Mouse (Mus musculus) myocyte (in vitro differentiated cells): ENCODE measurements around the gene Actn4.

ENCODE experiments used
- CEBPB ChIP-seq: IDR thresholded peaks from 2 replicates; pipeline ENCODE4 v1.6.1; 2011; ENCODE audit warnings: mild to moderate bottlenecking, moderate library complexity; ENCODE audit not compliant: poor library complexity, insufficient read depth, severe bottlenecking
- E2F4 ChIP-seq: IDR thresholded peaks from one replicate; pipeline ENCODE4 v1.6.1; 2011; ENCODE audit warnings: mild to moderate bottlenecking, control low read depth, moderate library complexity; ENCODE audit not compliant: insufficient read depth
- MAX ChIP-seq: IDR thresholded peaks from one replicate; pipeline ENCODE4 v1.6.1; 2011; ENCODE audit warnings: low read depth, mild to moderate bottlenecking, control low read depth
- MYOD1 ChIP-seq, 3 experiments: IDR thresholded peaks; one replicate each; pipeline ENCODE4 v1.6.1; 2011; ENCODE audit warnings: control low read depth in 2 of 3, low read depth in 2 of 3, mild to moderate bottlenecking in 2 of 3, moderate library complexity in 1 of 3; ENCODE audit not compliant: insufficient read length in 2 of 3, control insufficient read depth in 1 of 3
- MYOG ChIP-seq, 3 experiments: IDR thresholded peaks; one replicate each; pipeline ENCODE4 v1.6.1; 2011; ENCODE audit warnings: control low read depth in 2 of 3, low read depth in 2 of 3, mild to moderate bottlenecking in 2 of 3; ENCODE audit not compliant: insufficient read length in 2 of 3, control insufficient read depth in 1 of 3, insufficient read depth in 1 of 3
- POLR2A ChIP-seq: IDR thresholded peaks from one replicate; pipeline ENCODE4 v1.6.1; 2011; ENCODE audit warnings: low read depth, mild to moderate bottlenecking, control low read depth, moderate library complexity; ENCODE audit not compliant: insufficient read length
- POLR2AphosphoS2 ChIP-seq: IDR thresholded peaks from one replicate; pipeline ENCODE4 v1.6.1; 2011; ENCODE audit warnings: low read depth, control low read depth; ENCODE audit not compliant: insufficient read length
- REST ChIP-seq: IDR thresholded peaks from one replicate; pipeline ENCODE4 v1.6.1; 2011; ENCODE audit warnings: mild to moderate bottlenecking, control low read depth, moderate library complexity; ENCODE audit not compliant: insufficient read depth, insufficient read length
- TCF12 ChIP-seq: IDR thresholded peaks from one replicate; pipeline ENCODE4 v1.6.1; 2011; ENCODE audit warnings: mild to moderate bottlenecking, control low read depth; ENCODE audit not compliant: poor library complexity, insufficient read depth, severe bottlenecking

- no peak for TF ChIP-seq POLR2A
- TF ChIP-seq MAX = no peak
- TF ChIP-seq CEBPB = no peak
- no peak for TF ChIP-seq POLR2AphosphoS2
- TF ChIP-seq MYOD1 (IDR thresholded peaks at IDR 0.05; ENCODE audit: control insufficient read depth in 1 of 3, insufficient read length in 2 of 3, low read depth in 2 of 3) = no peak
- no peak for TF ChIP-seq REST
- TF ChIP-seq TCF12 = no peak
- TF ChIP-seq MYOG (IDR thresholded peaks at IDR 0.05; ENCODE audit: control insufficient read depth in 1 of 3, insufficient read depth in 1 of 3, insufficient read length in 2 of 3, low read depth in 2 of 3) = no peak
- no peak for TF ChIP-seq E2F4
Measured at GRCm38 (mm10) chr7:28965346-28965840, 3.3 kb upstream of the Actn4 start.
